Mouse (Mus musculus) embryonic facial prominence, embryonic 14.5 days (tissue): ENCODE data around the gene Grik3. TPM values are rescaled to one million over a fixed set of nuclear protein-coding genes. Genes with fewer than 3 reads are reported as not detected.

Experiments
- ATAC-seq: fragments of 200-750 bp; cut with Nextera tagmentation; 2 replicates; pipeline ENCODE4 v1.8.0; 2017; ENCODE audit warnings: low read depth, moderate number of reproducible peaks, moderate TSS enrichment
- DNase-seq: peaks from one replicate; pipeline ENCODE4 v3.0.0-alpha.2; 2015; ENCODE audit warnings: low spot score
- H3K27ac ChIP-seq: fragments of 300-500 bp; sonication (generic); replicated peaks from 2 replicates; pipeline ENCODE4 v1.5.1; 2014; ENCODE audit warnings: low read depth, mild to moderate bottlenecking, low read length, moderate library complexity
- H3K27me3 ChIP-seq: fragments of 300-500 bp; sonication (generic); replicated peaks from 2 replicates; pipeline ENCODE4 v1.6.1; 2014; ENCODE audit warnings: low read length; ENCODE audit not compliant: control insufficient read depth, insufficient read depth
- H3K36me3 ChIP-seq: fragments of 300-500 bp; sonication (generic); 2 replicates; pipeline ENCODE4 v1.6.1; 2014; ENCODE audit warnings: low read length, mixed read lengths; ENCODE audit not compliant: control insufficient read depth, insufficient read depth
- H3K4me1 ChIP-seq: fragments of 300-500 bp; sonication (generic); 2 replicates; pipeline ENCODE4 v1.6.1; 2014; ENCODE audit warnings: antibody characterized with exemption, low read length; ENCODE audit not compliant: control insufficient read depth, insufficient read depth
- H3K4me2 ChIP-seq: fragments of 300-500 bp; sonication (generic); 2 replicates; pipeline ENCODE4 v1.6.1; 2014; ENCODE audit warnings: low read depth, mild to moderate bottlenecking, low read length, moderate library complexity, mixed read lengths
- H3K4me3 ChIP-seq: fragments of 300-500 bp; sonication (generic); 2 replicates; pipeline ENCODE4 v1.5.1; 2014; ENCODE audit warnings: low read depth, mild to moderate bottlenecking, low read length
- H3K9ac ChIP-seq: fragments of 300-500 bp; sonication (generic); 2 replicates; pipeline ENCODE4 v1.6.1; 2014; ENCODE audit warnings: low read depth, mild to moderate bottlenecking, low read length, moderate library complexity, mixed read lengths
- H3K9me3 ChIP-seq: fragments of 300-500 bp; sonication (generic); 2 replicates; pipeline ENCODE4 v1.6.1; 2016; ENCODE audit warnings: low read length; ENCODE audit not compliant: control insufficient read depth
- WGBS: fragments of 180-500 bp; shearing (Covaris S2); extraction: QIAGEN DNeasy Blood & Tissue Kit; methylation state at CpG from one replicate; pipeline ENCODE4 v1.1.7; 2014; 5-methylcytosine and 5-hydroxymethylcytosine counted together
- polyA plus RNA-seq: library from polyadenylated mRNA; unstranded; fragments of >200 nt; fragmentation: Nextera tagmentation; extraction: Ambion mirVana; gene quantifications from 2 replicates; pipeline ENCODE4 v1.2.1, GENCODE M21; 2014

The Grik3 gene
- polyA plus RNA-seq, 1 experiment from 2014 or later, result 0.39 TPM

DNA sequence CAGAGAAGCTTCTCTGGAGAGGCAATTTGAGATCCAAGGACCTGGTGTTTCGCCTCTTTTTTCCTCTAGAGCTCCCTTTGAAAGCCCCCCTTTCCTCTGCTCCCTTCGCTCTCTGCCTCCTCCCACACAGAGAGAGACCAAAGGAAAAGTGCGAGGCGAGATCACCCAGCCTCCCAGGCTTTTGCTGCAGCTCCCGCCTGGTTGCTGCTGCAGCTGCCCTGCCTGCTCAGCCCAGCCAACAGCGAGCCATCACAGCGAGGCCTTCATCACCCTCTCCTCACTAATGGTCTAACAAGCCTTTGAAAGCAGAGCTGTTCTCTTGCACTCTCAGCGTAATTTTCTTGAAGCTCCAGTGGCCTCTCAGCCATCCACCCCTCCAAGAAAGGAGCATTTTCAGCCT lies 196.6 kb downstream of the Grik3 start:
- no peaks in the 10 kb centered on the region for H3K9me3 ChIP-seq
- no peak overlapping the region for H3K4me3 ChIP-seq
- no peaks in the 10 kb centered on the region for H3K36me3 ChIP-seq
- no peak overlapping the region for H3K9ac ChIP-seq
- 33% methylated on average over 8 of the region's 8 CpGs for WGBS
- no peak for DNase-seq
- H3K4me1 ChIP-seq, result peaks cover 13% of the 10 kb centered on the region
- H3K27ac ChIP-seq, result no peak overlapping the region
- no peak overlapping the region for H3K4me2 ChIP-seq
- H3K27me3 ChIP-seq, result no peaks in the 10 kb centered on the region
- no peak for ATAC-seq

GRCm38 (mm10) chr4:125695431-125695830 lies 204.9 kb downstream of the Grik3 start:
- Histone ChIP-seq H3K4me3 (no peak overlapping the region), H3K27me3 (0 out of 2 replicates have a peak, but pooled peaks cover 6% of the 10 kb centered on the region), H3K36me3 (no peaks in the 10 kb centered on the region), H3K27ac (no peak overlapping the region), H3K9ac (no peak overlapping the region), H3K9me3 (no peaks in the 10 kb centered on the region), H3K4me2 (no peak overlapping the region), H3K4me1 (peaks cover 17% of the 10 kb centered on the region)
- ATAC-seq (no peak), DNase-seq (no peak)
- 23% methylated on average over 6 of the region's 6 CpGs for WGBS

DNA sequence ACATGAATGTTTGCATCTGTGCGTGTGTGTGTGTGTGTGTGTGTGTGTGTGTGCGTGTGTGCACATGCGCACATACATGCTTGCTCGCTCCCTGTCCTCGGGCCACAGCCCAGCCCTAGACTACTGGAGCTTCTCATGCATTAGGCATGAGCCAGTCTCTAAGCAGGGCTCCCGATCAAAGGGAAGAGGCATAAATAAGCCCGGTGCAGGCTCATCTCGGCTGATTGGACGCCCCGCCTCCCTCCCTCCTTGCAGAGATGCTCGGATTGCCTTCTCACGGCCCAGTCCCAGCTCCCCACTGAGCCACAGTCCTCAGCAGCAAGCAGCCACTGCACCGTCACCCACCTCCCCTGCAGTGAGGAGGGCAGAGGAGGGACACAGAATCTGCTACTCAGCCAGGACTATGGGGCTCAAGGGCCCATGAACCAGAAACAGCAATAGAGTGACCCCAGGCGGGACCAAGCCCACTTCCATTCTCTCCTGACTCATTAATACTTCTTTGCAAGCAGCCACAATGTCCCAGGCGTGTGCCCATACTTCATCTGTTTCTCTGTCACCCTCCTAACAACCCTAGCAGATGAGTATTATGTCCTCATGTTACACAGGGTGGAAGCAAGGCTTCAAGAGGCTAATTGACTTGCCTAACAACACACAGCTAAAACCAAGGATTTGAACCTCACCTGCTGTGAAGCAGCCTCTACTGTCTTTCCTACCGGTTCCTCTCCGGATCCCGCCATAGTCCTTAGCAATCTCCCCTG lies 205.9 kb downstream of the Grik3 start:
- 26% methylated on average over 18 of the region's 18 CpGs for WGBS
- Histone ChIP-seq H3K36me3 (no peaks in the 10 kb centered on the region), H3K9ac (no peak overlapping the region), H3K4me1 (peaks cover 16% of the 10 kb centered on the region), H3K27ac (no peak overlapping the region), H3K4me3 (no peak overlapping the region), H3K4me2 (no peak overlapping the region), H3K9me3 (no peaks in the 10 kb centered on the region), H3K27me3 (0 out of 2 replicates have a peak, but pooled peaks cover 6% of the 10 kb centered on the region)
- ATAC-seq, result peak; percentile 78
- DNase-seq, result peak; percentile 41

DNA sequence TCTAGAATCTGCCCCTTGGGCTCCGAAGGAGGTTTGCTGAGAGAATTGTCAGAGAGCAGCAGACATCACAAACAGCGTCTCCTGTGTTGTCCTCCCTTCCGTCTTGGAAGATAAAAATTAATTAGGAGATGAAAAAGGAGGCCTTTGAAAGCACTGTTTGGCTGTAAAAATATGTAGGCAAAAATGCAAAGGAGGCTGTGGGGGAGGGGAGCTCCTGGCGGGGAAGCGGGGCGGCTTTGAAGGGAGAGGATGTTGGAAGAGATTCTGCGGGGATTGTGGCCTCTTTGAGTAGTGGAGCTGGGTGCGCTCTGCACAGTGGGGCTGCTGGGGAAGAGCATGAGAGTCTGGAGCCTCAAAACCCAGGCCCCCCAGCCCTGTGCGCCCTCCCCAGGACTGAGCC lies 207.1 kb downstream of the Grik3 start:
- H3K27me3 ChIP-seq, result 0 out of 2 replicates have a peak, but pooled peaks cover 6% of the 10 kb centered on the region

DNA sequence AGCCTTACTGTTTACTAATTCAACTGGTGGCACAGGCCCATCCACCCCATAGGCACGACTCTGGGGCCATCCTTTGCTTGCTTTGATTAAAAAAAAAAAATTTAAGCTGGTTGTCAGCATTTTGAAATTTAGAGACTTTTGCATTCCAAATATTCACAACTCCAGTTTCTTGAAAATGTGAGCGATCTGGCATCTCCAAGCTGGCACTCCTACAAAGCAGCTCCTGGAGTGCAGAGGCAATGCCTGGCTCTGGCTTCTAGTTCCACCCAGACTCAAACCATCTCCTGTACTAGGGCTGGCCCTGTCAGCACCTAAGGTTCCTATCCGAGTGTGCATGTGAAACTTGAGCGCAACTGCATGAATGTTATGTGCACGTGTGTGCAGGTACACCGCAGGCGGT lies 208.6 kb downstream of the Grik3 start:
- H3K9ac ChIP-seq, result no peak overlapping the region
- H3K9me3 ChIP-seq, result no peaks in the 10 kb centered on the region
- H3K4me2 ChIP-seq, result no peak overlapping the region
- ATAC-seq, result no peak
- WGBS, result 71% methylated on average over 7 of the region's 7 CpGs
- no peak for DNase-seq
- 0 out of 2 replicates have a peak, but pooled peaks cover 6% of the 10 kb centered on the region for H3K27me3 ChIP-seq
- H3K27ac ChIP-seq, result no peak overlapping the region
- H3K4me1 ChIP-seq, result peaks cover 18% of the 10 kb centered on the region
- H3K36me3 ChIP-seq, result no peaks in the 10 kb centered on the region
- no peak overlapping the region for H3K4me3 ChIP-seq

More for the DNA sequence above, 207.1 kb downstream of the Grik3 start:
- no peaks in the 10 kb centered on the region for H3K36me3 ChIP-seq
- H3K9me3 ChIP-seq, result no peaks in the 10 kb centered on the region
- peaks cover 10% of the 10 kb centered on the region for H3K4me1 ChIP-seq
- H3K27ac ChIP-seq, result no peak overlapping the region
- H3K4me3 ChIP-seq, result no peak overlapping the region
- H3K9ac ChIP-seq, result no peak overlapping the region
- no peak for DNase-seq
- 19% methylated on average over 8 of the region's 9 CpGs for WGBS
- H3K4me2 ChIP-seq, result no peak overlapping the region
- no peak for ATAC-seq

DNA sequence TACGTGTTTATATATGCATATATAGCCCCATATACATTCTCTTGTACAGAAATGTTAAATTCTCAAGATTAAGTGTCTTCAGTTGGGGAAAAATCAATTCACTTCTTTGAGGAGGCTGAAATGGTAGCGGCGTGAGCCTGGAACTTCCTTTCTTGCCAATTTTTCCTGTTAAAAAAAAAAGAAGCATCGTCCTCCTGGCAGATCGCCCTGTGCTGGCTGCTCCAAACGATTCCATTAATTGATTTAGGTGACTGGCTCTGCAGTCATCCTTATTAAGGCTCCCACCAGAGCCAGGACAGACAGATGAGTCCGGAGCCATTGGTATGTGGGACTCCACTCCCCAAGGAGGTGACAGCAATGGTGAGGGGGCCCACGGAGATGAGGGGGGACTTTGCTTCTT lies 209.8 kb downstream of the Grik3 start:
- WGBS, result 60% methylated on average over 8 of the region's 8 CpGs
- H3K9me3 ChIP-seq, result no peaks in the 10 kb centered on the region
- no peak for ATAC-seq
- H3K9ac ChIP-seq, result no peak overlapping the region
- H3K27me3 ChIP-seq, result 0 out of 2 replicates have a peak, but pooled peaks cover 6% of the 10 kb centered on the region
- no peak overlapping the region for H3K4me2 ChIP-seq
- H3K36me3 ChIP-seq, result no peaks in the 10 kb centered on the region
- no peak overlapping the region for H3K27ac ChIP-seq
- no peak for DNase-seq
- peaks cover 26% of the 10 kb centered on the region for H3K4me1 ChIP-seq
- H3K4me3 ChIP-seq, result no peak overlapping the region

DNA sequence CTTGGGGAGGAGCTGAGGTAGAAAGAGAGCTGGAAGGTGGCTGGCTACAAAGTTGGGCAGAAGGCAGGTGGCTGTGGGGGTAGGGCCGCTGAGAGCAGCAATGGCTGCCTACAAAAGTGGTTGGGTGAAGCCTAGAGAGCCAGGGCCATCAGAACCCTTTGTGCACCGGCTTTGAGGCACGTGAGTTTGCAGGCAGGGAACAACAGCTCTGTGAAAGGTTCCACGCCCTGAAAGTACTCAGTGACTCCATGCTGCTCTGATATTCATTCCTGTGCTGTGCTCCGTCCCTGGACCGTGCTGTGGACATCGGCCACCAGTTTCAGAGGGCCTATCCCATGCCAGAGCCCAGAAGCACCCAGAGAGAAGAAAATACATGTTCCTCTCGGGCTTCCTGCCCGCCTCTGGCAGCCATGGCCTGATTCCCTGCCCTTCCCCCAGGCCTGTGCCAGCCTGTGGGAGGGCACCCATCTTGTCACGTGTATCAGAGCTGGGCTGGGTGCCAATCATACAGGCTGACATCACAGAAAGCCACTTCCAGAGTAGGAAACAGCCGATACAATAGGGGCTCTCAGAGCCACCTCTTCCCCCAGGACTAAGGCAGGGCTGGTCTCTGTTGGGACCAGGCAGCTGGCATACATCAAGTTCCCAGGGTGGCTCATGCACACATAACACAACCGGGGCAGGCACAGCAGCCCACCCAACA lies 212.3 kb downstream of the Grik3 start:
- no peaks in the 10 kb centered on the region for H3K36me3 ChIP-seq
- ATAC-seq, result peak; percentile 51
- peaks cover 22% of the 10 kb centered on the region for H3K4me1 ChIP-seq
- no peak overlapping the region for H3K4me2 ChIP-seq
- H3K27ac ChIP-seq, result no peak overlapping the region
- DNase-seq, result peak; percentile 63
- WGBS, result 72% methylated on average over 12 of the region's 12 CpGs
- H3K9ac ChIP-seq, result no peak overlapping the region
- 0 out of 2 replicates have a peak, but pooled peaks cover 6% of the 10 kb centered on the region for H3K27me3 ChIP-seq
- no peak overlapping the region for H3K4me3 ChIP-seq
- no peaks in the 10 kb centered on the region for H3K9me3 ChIP-seq

DNA sequence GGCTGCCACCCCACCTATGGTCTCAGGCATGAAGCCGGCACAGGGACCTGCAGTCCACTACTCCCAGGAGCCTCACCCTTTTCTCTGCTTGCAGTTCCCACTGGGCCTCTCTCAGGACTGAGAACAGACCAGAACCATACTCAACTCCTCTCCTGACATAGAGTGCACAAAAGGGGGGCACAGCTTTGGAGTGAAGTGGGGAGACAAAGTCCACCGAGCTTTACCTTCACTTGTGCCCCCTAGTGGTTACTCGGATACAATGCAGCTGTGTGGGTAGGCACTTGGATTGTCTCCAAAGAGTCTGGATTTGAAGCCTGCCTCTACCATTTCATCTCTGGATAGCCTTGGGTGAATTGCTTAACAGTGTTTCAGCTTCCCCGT lies 212.8 kb downstream of the Grik3 start:
- 30% methylated on average over 4 of the region's 4 CpGs for WGBS
- peaks cover 22% of the 10 kb centered on the region for H3K4me1 ChIP-seq
- no peak overlapping the region for H3K9ac ChIP-seq
- H3K4me3 ChIP-seq, result no peak overlapping the region
- no peak overlapping the region for H3K4me2 ChIP-seq
- H3K36me3 ChIP-seq, result no peaks in the 10 kb centered on the region
- no peak for DNase-seq
- no peak; the same call in 1 of the 2 replicates for ATAC-seq
- no peak overlapping the region for H3K27ac ChIP-seq
- no peaks in the 10 kb centered on the region for H3K9me3 ChIP-seq
- 0 out of 2 replicates have a peak, but pooled peaks cover 5% of the 10 kb centered on the region for H3K27me3 ChIP-seq
